Mouse (Mus musculus) spleen, adult 2 months (tissue): Measurements from ENCODE around the gene Ick.

Experiments
- CTCF ChIP-seq: fragments of 200-500 bp; IDR thresholded peaks from 2 replicates; pipeline ENCODE4 v1.5.1; 2011; ENCODE audit warnings: mild to moderate bottlenecking, inconsistent platforms; ENCODE audit not compliant: insufficient read depth, insufficient read length, insufficient replicate concordance; ENCODE audit errors: extremely low read depth
- POLR2A ChIP-seq: fragments of 200-500 bp; IDR thresholded peaks from 2 replicates; pipeline ENCODE4 v1.6.1; 2011; ENCODE audit warnings: low read depth, low read length, inconsistent platforms

GRCm38 (mm10) chr9:78146627-78147026, 37.6 kb downstream of the Ick start:
- TF ChIP-seq CTCF (no peak), POLR2A (no peak)
